Mouse (Mus musculus) C2C12 (cell line): ENCODE results near the gene Camta1.

ENCODE experiments used
- CEBPB ChIP-seq: IDR thresholded peaks from one replicate; pipeline ENCODE4 v1.6.1; 2011; ENCODE audit warnings: low read depth, mild to moderate bottlenecking, control low read depth, moderate library complexity
- CTCF ChIP-seq: IDR thresholded peaks from one replicate; pipeline ENCODE4 v1.5.1; 2011; ENCODE audit not compliant: control insufficient read depth, insufficient read depth, insufficient read length
- MAX ChIP-seq: IDR thresholded peaks from one replicate; pipeline ENCODE4 v1.6.1; 2011; ENCODE audit warnings: mild to moderate bottlenecking, control low read depth

GRCm38 (mm10) chr4:151767361-151767760 is 94.3 kb downstream of the Camta1 start:
- TF ChIP-seq CTCF (no peak), CEBPB (no peak), MAX (no peak)
